Mouse (Mus musculus): ENCODE data around the gene Cbx2. TPM values are rescaled to one million over a fixed set of nuclear protein-coding genes. Genes with fewer than 3 reads are reported as not detected.

The Cbx2 gene
- polyA plus RNA-seq (2016; fragmentation: Nextera tagmentation; extraction: Ambion mirVana): 115 and 127 TPM in 2 replicates

DNA sequence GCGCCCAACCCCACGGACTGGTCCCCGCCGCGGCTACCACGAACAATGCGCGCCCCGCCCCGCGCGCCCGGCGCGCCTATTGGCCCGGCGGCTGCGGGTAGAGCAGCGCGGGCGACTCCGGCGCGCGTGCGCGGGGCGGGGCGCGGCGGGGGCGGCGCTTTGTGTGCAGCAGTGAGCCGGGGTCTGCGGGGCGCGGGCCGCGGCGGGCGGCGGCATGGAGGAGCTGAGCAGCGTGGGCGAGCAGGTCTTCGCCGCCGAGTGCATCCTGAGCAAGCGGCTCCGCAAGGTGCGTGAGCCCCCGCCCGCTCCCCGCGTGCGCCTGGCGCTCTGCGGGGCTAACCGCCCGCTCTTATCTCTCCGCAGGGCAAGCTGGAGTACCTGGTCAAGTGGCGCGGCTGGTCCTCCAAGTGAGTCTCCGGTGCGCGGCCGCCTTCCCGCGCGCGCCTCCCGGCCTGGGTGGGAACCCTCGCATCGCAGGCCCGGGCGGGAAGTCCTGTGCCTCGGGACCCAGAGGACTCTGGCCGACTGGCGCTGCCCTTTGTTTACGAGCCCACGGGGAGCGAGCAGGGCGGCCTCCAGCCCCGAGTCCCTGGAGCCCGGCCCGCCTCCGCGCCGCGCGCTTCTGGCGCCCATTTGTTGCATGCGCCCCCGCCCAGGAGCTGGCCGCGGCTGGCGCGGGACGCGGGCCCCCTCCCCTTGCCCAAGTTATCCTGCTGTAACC is at the start of gene Cbx2:
Gene Cbx2, plus strand, starts transcription at position 68 of the 721 bp plus-strand sequence.
- Histone ChIP-seq H3K27me3 (ENCODE audit: poor library complexity, severe bottlenecking) (peaks cover 41% of the 10 kb centered on the region), H3K4me1 (peaks cover 50% of the 10 kb centered on the region), H3K27ac (peak within 1 kb of the TSS; percentile 100), H3K4me3 (peak within 1 kb of the TSS; percentile 95), H3K36me3 (replicated peaks) (peaks cover 37% of the 10 kb centered on the region), H3K9me3 (no peaks in the 10 kb centered on the region)
- peak; percentile 88 for DNase-seq (ENCODE audit: extremely low spot score, low spot score)
- under 1% methylated on average over 92 of the region's 99 CpGs for WGBS

DNA sequence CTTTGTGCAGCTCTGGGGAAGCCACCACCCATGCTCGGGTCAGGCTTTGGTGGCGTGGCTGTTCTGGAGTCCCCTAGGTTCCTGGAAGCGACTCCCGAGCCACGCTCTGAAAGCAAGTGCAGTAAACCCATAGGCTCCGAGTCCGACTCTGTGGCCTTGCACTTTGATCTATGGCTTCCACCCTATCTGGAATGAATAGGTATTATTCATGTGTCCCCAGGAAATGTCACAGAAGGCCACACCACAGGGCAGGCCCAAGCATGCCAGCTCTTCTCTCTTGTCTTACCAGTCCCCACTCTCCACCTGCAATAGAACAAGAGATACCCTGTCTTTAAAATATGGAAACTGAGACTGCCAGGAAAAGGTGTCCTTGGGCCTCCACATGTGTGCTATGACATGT is 48.4 kb upstream of the Cbx2 start:
- Histone ChIP-seq H3K27ac (0 out of 2 replicates have a peak overlapping the region, but pooled peaks have one; percentile 61), H3K4me1 (peaks cover 23% of the 10 kb centered on the region), H3K4me3 (no peak overlapping the region), H3K9me3 (no peaks in the 10 kb centered on the region), H3K36me3 (replicated peaks) (no peaks in the 10 kb centered on the region), H3K27me3 (ENCODE audit: poor library complexity, severe bottlenecking) (peaks cover 72% of the 10 kb centered on the region)
- no peak for DNase-seq (ENCODE audit: extremely low spot score, low spot score)
- WGBS: 75% methylated on average over 7 of the region's 7 CpGs

DNA sequence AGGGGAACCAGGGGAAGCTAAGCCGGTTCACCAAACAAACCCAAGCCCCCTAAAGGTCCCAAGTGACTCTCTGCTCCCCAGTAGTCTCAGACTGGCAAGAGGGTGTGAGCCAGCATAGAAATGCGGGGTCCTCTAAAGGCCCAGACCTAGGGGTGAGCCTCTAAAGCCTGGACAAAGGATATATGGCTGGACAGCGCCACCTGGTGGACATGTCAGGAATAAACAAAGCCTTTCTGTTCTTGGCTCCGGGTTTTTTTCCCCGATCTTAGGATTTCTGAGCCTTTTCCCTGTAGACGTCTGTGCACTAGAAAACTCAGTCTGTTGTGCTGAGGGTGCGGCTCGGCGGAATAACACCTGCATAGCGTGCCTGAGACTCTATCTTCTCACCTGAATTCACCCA is 47.3 kb upstream of the Cbx2 start:
- Histone ChIP-seq H3K36me3 (replicated peaks) (no peaks in the 10 kb centered on the region), H3K27me3 (ENCODE audit: poor library complexity, severe bottlenecking) (peaks cover 70% of the 10 kb centered on the region), H3K4me1 (peaks cover 23% of the 10 kb centered on the region), H3K27ac (no peak overlapping the region), H3K9me3 (no peaks in the 10 kb centered on the region), H3K4me3 (peak overlapping the region; percentile 19; the same call in 1 of the 2 replicates)
- peak; percentile 78 for DNase-seq (ENCODE audit: extremely low spot score, low spot score)
- 2% methylated on average over 10 of the region's 10 CpGs for WGBS

DNA sequence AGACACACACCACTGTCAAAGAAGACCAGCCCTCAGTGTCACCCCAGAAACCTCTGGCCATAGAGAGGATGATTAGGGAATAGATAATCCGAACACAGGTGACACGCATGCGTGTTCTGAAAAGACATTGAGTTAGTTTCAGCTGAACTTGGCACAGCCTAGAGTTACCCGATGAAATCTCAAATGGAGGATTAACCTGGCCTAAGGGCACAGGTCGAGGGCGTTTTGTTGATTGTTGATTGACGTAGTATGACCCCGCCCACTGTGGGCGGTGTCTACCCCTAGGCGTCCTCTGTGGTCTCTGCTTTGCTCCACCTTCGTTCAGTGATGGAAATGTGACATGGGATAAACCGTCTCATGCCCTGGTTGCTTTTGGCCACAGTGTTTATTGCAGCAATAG is 46.8 kb upstream of the Cbx2 start:
- Histone ChIP-seq H3K27me3 (ENCODE audit: poor library complexity, severe bottlenecking) (peaks cover 65% of the 10 kb centered on the region), H3K4me1 (peaks cover 26% of the 10 kb centered on the region), H3K27ac (no peak overlapping the region), H3K9me3 (no peaks in the 10 kb centered on the region), H3K4me3 (peak overlapping the region; percentile 19; the same call in 1 of the 2 replicates), H3K36me3 (replicated peaks) (no peaks in the 10 kb centered on the region)
- no peak for DNase-seq (ENCODE audit: extremely low spot score, low spot score)
- 19% methylated on average over 12 of the region's 12 CpGs for WGBS

DNA sequence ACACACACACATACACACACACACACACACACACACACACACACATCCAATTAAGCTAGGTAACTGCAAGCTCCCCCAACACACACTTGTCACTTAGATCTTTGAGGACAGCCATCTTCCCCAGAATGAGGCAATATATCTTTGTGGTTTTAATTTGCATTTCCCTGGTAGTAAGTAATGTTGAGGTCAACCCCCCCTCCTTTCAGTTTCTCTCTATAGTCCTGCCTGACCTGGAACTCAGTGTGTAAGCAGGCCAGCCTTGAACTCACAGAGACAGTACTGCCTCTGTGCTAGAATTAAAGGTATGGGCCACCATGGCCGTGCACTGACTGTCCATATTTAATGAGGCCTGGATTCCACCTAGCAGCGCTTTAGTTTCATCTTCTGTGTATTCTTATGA is 42.4 kb upstream of the Cbx2 start:
- DNase-seq (ENCODE audit: extremely low spot score, low spot score): no peak
- Histone ChIP-seq H3K4me1 (peaks cover 16% of the 10 kb centered on the region), H3K27ac (no peak overlapping the region), H3K27me3 (ENCODE audit: poor library complexity, severe bottlenecking) (peaks cover 43% of the 10 kb centered on the region), H3K9me3 (no peaks in the 10 kb centered on the region), H3K36me3 (replicated peaks) (no peaks in the 10 kb centered on the region), H3K4me3 (no peak overlapping the region)
- WGBS: 88% methylated on average over 2 of the region's 2 CpGs

DNA sequence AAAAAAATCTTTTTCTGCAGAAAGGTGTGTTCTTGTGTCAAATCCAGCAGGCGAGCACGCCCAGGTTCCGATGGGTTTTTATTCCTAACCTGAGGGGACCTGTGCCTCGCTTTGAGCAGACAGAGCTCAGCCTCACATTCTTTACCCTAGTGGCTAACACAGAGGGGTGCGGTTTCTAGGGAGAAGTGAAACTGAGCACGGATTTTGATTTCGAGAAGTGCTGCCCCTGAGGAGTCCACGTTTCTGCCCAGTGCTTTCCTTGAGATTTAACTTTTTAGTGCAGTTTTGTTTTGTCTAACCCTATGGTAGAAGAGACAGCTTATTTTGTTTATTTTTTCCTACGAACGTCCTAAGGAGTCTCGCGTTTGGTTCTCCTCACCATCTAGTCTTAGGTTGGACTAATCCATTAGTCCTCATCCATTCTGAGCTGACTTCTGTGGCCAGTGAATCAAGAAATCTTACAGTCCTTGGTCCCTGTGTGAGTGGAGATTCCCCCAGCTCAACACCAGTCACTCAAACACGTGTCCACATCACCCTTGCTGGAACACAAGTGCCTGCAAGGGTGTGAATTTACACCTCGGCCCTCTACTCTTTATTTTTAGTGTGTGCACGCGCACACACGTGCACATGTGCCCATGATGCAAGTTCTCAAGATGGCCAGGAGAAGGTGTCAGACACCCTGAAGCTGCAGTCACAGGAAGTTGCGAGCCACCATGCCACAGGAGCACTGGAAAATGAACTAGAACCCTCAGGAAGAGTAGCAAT is 41.6 kb upstream of the Cbx2 start:
- 71% methylated on average over 18 of the region's 18 CpGs for WGBS
- Histone ChIP-seq H3K4me3 (no peak overlapping the region), H3K27me3 (ENCODE audit: poor library complexity, severe bottlenecking) (peaks cover 40% of the 10 kb centered on the region), H3K9me3 (no peaks in the 10 kb centered on the region), H3K4me1 (peaks cover 12% of the 10 kb centered on the region), H3K36me3 (replicated peaks) (no peaks in the 10 kb centered on the region), H3K27ac (no peak overlapping the region)
- DNase-seq (ENCODE audit: extremely low spot score, low spot score): no peak

DNA sequence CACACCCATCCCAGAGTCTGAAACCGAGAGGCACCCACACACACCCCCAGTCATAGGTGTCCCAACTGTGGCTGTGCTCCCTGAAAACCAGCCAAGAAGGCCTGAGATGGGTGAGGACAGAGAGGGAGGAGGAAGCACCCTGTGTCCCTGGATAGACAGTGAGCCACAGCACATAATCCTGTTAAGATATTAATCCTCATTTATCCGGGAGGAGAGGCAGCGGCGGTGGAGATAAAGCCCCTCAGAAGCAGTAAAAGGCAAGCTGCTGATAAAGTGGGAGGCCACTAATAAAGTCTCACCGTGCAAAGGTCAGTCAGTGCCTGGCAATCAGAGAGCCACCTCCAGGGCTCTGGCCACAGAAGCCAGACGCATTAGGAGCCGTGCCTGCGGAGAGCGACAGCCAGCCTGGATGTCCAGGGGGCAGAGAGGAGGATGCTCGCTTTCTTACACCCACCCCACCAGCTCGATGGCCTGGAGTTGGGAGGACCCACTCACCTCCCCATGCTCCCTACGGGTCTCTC is 40.1 kb upstream of the Cbx2 start:
- H3K4me1 ChIP-seq: peaks cover 12% of the 10 kb centered on the region
- no peak overlapping the region for H3K27ac ChIP-seq
- WGBS: 50% methylated on average over 12 of the region's 12 CpGs

DNA sequence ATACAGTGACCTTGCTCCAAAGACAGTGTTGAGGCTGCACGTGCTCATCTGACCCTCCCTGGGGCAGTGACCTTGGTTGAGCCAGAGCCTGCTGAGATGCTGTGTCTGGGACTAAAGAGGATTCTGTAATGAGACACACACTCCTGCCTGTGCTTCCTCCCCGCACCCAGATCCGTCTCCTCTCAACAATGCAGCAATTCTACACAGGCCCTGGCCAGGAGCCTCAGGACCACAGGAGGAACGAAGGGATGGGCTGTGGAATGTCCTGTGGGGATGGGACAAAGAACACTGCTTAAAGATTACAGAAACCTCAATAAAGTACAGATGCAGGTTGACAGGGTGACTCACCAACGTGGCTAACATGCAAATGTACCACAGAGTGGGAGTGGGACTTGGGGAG is 37.2 kb upstream of the Cbx2 start:
- no peak for DNase-seq (ENCODE audit: extremely low spot score, low spot score)
- no peaks in the 10 kb centered on the region for H3K36me3 ChIP-seq (replicated peaks)
- peaks cover 18% of the 10 kb centered on the region for H3K27me3 ChIP-seq (ENCODE audit: poor library complexity, severe bottlenecking)
- peaks cover 12% of the 10 kb centered on the region for H3K4me1 ChIP-seq
- H3K9me3 ChIP-seq: no peaks in the 10 kb centered on the region
- no peak overlapping the region for H3K4me3 ChIP-seq
- H3K27ac ChIP-seq: no peak overlapping the region
- 56% methylated on average over 5 of the region's 5 CpGs for WGBS

More for the DNA sequence above, 40.1 kb upstream of the Cbx2 start:
- peaks cover 38% of the 10 kb centered on the region for H3K27me3 ChIP-seq (ENCODE audit: poor library complexity, severe bottlenecking)
- H3K36me3 ChIP-seq (replicated peaks): no peaks in the 10 kb centered on the region
- DNase-seq (ENCODE audit: extremely low spot score, low spot score): no peak
- no peaks in the 10 kb centered on the region for H3K9me3 ChIP-seq
- no peak overlapping the region for H3K4me3 ChIP-seq

DNA sequence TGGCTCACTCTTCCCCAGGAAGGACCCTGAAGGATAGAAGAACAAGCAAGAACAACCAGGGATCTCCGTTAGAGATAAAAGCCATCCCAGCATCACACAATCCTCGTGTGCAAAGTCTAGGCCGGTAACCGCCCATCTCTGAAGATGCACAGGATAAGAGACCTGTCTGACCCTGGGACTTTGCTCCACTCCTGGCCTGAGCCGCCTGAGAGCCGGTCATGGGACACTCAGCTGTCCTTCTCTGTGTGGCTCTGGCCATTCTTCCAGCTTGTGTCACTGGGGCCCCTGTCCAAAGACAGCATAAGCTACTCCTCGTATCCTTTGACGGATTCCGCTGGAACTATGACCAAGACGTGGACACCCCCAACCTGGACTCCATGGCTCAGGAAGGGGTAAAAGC is 34.8 kb upstream of the Cbx2 start, which contains the start of gene Enpp7:
Gene Enpp7, plus strand, starts transcription at position 190 of the 400 bp plus-strand sequence.
- Histone ChIP-seq H3K36me3 (replicated peaks) (no peaks in the 10 kb centered on the region), H3K4me3 (no peak within 1 kb of the TSS), H3K27me3 (ENCODE audit: poor library complexity, severe bottlenecking) (0 out of 2 replicates have a peak, but pooled peaks cover 7% of the 10 kb centered on the region), H3K4me1 (peaks cover 8% of the 10 kb centered on the region; the same call in 1 of the 2 replicates), H3K27ac (no peak within 1 kb of the TSS), H3K9me3 (no peaks in the 10 kb centered on the region)
- 92% methylated on average over 10 of the region's 10 CpGs for WGBS
- DNase-seq (ENCODE audit: extremely low spot score, low spot score): no peak

DNA sequence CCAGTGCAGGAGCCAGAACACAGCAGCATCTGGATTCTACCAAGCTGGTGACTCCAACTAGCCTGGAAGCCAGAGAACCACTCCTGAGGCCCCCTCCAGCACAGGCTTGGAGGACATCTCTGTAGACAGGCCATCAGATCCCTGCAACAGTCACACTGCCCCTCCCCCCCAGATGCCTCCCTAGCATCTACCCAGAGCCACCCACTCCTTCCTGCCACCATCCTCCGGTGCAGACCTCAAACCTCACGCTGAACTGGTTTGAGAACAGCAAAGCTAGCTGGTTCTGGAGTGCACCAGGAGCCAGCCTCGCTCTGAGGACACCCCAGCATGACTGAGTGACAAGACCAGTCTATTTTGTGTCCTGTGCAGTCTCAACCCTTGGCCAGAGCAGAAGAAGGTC is 30.0 kb upstream of the Cbx2 start:
- no peak for DNase-seq (ENCODE audit: extremely low spot score, low spot score)
- H3K9me3 ChIP-seq: no peaks in the 10 kb centered on the region
- no peak overlapping the region for H3K27ac ChIP-seq
- H3K4me3 ChIP-seq: no peak overlapping the region
- H3K4me1 ChIP-seq: peaks cover 10% of the 10 kb centered on the region
- H3K27me3 ChIP-seq (ENCODE audit: poor library complexity, severe bottlenecking): peaks cover 49% of the 10 kb centered on the region
- WGBS: 80% methylated on average over 3 of the region's 3 CpGs
- H3K36me3 ChIP-seq (replicated peaks): no peaks in the 10 kb centered on the region

DNA sequence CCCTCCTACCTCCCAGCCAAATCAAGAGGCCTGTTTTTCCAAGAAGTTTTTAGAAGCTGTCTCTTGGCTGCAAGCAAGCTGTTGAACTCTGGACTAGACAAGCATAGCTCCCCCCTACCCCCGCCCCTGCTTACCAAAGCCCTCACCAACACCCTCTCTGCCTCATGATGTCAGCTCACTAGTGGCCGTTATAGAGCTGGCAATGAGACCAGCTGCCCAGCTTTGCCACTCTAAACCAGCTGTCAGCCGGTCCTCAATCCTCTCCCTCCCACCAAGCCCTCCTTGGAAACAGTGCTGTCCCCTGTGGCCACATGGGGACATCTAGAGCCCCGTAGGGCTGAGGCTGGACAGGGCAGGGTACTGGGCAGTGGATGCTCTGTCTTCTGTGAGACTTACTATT is 27.3 kb upstream of the Cbx2 start:
- peak overlapping the region; percentile 32; the same call in 1 of the 2 replicates for H3K27ac ChIP-seq
- peaks cover 76% of the 10 kb centered on the region for H3K27me3 ChIP-seq (ENCODE audit: poor library complexity, severe bottlenecking)
- H3K9me3 ChIP-seq: no peaks in the 10 kb centered on the region
- WGBS: 43% methylated on average over 4 of the region's 4 CpGs
- DNase-seq (ENCODE audit: extremely low spot score, low spot score): no peak
- peaks cover 31% of the 10 kb centered on the region for H3K4me1 ChIP-seq
- H3K36me3 ChIP-seq (replicated peaks): no peaks in the 10 kb centered on the region
- no peak overlapping the region for H3K4me3 ChIP-seq

DNA sequence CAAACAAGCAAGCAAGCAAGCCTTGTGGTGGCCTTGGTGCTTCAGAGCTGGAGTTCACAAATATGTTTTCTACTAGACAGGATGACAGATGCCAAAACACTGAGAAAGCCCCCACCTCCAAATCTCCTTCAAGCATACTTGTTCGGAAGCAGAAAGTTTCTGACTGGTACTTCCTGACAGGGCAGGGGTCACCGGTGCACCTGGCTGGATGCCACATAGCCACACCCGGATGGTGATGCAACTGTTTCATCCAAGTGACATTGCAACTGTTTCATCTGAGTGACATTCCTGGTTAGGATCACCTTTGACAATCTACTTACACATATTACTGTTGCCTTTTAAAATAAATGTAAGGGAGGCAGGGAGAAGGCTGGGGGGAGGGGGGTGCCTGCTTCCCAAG is 25.6 kb upstream of the Cbx2 start:
- H3K36me3 ChIP-seq (replicated peaks): no peaks in the 10 kb centered on the region
- H3K27me3 ChIP-seq (ENCODE audit: poor library complexity, severe bottlenecking): peaks cover 92% of the 10 kb centered on the region
- no peak overlapping the region for H3K4me3 ChIP-seq
- H3K27ac ChIP-seq: no peak overlapping the region
- H3K4me1 ChIP-seq: peaks cover 31% of the 10 kb centered on the region
- peaks cover 4% of the 10 kb centered on the region; the same call in 1 of the 2 replicates for H3K9me3 ChIP-seq
- no peak for DNase-seq (ENCODE audit: extremely low spot score, low spot score)
- 86% methylated on average over 3 of the region's 3 CpGs for WGBS

All from forebrain, embryonic 10.5 days (tissue).